Mouse (Mus musculus) midbrain, embryonic 13.5 days (tissue): ENCODE data around the gene Bard1. TPM values are rescaled to one million over a fixed set of nuclear protein-coding genes. Genes with fewer than 3 reads are reported as not detected.
A peak's percentile ranks its signal among the peaks of the same experiment; 100 is the strongest.

ENCODE experiments used
- ATAC-seq: fragments of 200-750 bp; cut with Nextera tagmentation; 2 replicates; pipeline ENCODE4 v1.8.0; 2017; ENCODE audit warnings: mild to moderate bottlenecking, moderate TSS enrichment, moderate library complexity
- H3K27ac ChIP-seq: fragments of 300-500 bp; sonication (generic); 2 replicates; pipeline ENCODE4 v1.5.1; 2015; ENCODE audit warnings: inconsistent platforms, mild to moderate bottlenecking, moderate library complexity
- H3K27me3 ChIP-seq: fragments of 300-500 bp; sonication (generic); 2 replicates; pipeline ENCODE4 v1.6.1; 2015; ENCODE audit warnings: mild to moderate bottlenecking, inconsistent platforms
- H3K36me3 ChIP-seq: fragments of 300-500 bp; sonication (generic); 2 replicates; pipeline ENCODE4 v1.6.1; 2015; ENCODE audit warnings: mild to moderate bottlenecking, inconsistent platforms
- H3K4me1 ChIP-seq: fragments of 300-500 bp; sonication (generic); replicated peaks from 2 replicates; pipeline ENCODE4 v1.6.1; 2015; ENCODE audit warnings: inconsistent platforms
- H3K4me2 ChIP-seq: fragments of 300-500 bp; sonication (generic); replicated peaks from 2 replicates; pipeline ENCODE4 v1.6.1; 2015; ENCODE audit warnings: moderate library complexity, mild to moderate bottlenecking, inconsistent platforms
- H3K4me3 ChIP-seq: fragments of 300-500 bp; sonication (generic); replicated peaks from 2 replicates; pipeline ENCODE4 v1.5.1; 2015; ENCODE audit warnings: mild to moderate bottlenecking, inconsistent platforms
- H3K9ac ChIP-seq: fragments of 300-500 bp; sonication (generic); replicated peaks from 2 replicates; pipeline ENCODE4 v1.6.1; 2015; ENCODE audit warnings: mild to moderate bottlenecking, inconsistent platforms
- H3K9me3 ChIP-seq: fragments of 300-500 bp; sonication (generic); 2 replicates; pipeline ENCODE4 v1.6.1; 2016; ENCODE audit warnings: mild to moderate bottlenecking, inconsistent platforms
- WGBS: fragments of 180-500 bp; shearing (Covaris S2); methylation state at CpG from one replicate; pipeline ENCODE4 v1.1.7; 2015; 5-methylcytosine and 5-hydroxymethylcytosine counted together
- polyA plus RNA-seq: library from polyadenylated mRNA; unstranded; fragments of >200 nt; fragmentation: Nextera tagmentation; extraction: Ambion mirVana; gene quantifications from 2 replicates; pipeline ENCODE4 v1.2.1, GENCODE M21; 2015

The Bard1 gene
- polyA plus RNA-seq = 1.0 and 1.1 TPM in 2 replicates

GRCm38 (mm10) chr1:71102344-71103173 lies at the start of gene Bard1:
Gene Bard1, minus strand, starts transcription at chr1:71103146.
- Histone ChIP-seq H3K9me3 (no peaks in the 10 kb centered on the region), H3K27ac (peak within 1 kb of the TSS; percentile 35; the same call in 1 of the 2 replicates), H3K4me2 (peak within 1 kb of the TSS; percentile 88), H3K27me3 (no peaks in the 10 kb centered on the region), H3K9ac (peak within 1 kb of the TSS; percentile 68), H3K36me3 (no peaks in the 10 kb centered on the region), H3K4me1 (peaks cover 15% of the 10 kb centered on the region), H3K4me3 (peak within 1 kb of the TSS; percentile 80)
- 0% methylated on average over 69 of the region's 69 CpGs for WGBS
- ATAC-seq = peak; percentile 93

DNA sequence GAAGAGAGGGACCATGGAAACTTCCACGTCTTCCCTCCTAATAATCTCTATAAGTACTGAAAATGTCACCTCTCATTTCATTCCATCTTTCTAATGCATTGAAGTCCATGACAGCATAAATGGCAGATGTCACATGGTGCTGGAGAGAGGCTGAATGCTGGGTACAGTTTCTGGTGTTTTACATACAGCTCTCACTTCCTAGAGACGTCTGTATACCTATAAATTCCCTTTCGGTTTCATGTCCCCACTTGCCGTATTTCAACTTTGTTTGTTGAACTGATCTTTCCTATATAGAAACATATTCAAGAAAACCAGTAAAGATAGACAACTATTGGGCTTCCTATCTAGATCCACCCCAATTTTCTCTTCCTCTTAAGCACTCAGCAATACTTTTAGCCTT lies 24.2 kb upstream of the Bard1 start:
- Histone ChIP-seq H3K9me3 (no peaks in the 10 kb centered on the region), H3K36me3 (no peaks in the 10 kb centered on the region), H3K4me2 (no peak overlapping the region), H3K4me1 (no peaks in the 10 kb centered on the region), H3K27me3 (no peaks in the 10 kb centered on the region), H3K4me3 (no peak overlapping the region), H3K27ac (no peak overlapping the region), H3K9ac (no peak overlapping the region)
- WGBS = 89% methylated on average over 4 of the region's 4 CpGs
- ATAC-seq = no peak

GRCm38 (mm10) chr1:71118511-71118910 lies 15.6 kb upstream of the Bard1 start:
- H3K9me3 ChIP-seq = no peaks in the 10 kb centered on the region
- H3K4me2 ChIP-seq = no peak overlapping the region
- no peaks in the 10 kb centered on the region for H3K27me3 ChIP-seq
- no peaks in the 10 kb centered on the region for H3K36me3 ChIP-seq
- ATAC-seq = no peak
- H3K27ac ChIP-seq = no peak overlapping the region
- WGBS = 60% methylated on average over 2 of the region's 2 CpGs
- H3K4me3 ChIP-seq = no peak overlapping the region
- H3K4me1 ChIP-seq = peaks cover 4% of the 10 kb centered on the region; the same call in 1 of the 2 replicates
- no peak overlapping the region for H3K9ac ChIP-seq

DNA sequence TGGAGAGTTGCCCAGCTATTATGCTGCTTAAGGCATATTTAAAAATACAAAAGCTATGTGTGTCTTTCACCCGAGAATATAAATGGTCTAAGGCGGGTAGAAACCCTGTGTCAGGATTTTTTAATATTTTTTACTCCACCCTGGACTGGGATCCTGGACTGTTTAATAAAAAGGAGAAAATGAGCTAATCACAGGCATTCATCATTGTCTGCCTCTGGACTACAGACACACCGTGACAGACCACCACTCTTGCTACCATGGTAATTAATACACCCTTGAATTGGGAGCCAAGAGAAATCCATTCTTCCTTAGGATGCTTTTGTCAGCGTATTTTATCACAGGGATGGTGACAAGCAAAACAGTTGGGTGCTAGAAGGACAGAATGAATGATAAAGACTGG lies 14.3 kb upstream of the Bard1 start:
- Histone ChIP-seq H3K27me3 (no peaks in the 10 kb centered on the region), H3K9me3 (no peaks in the 10 kb centered on the region), H3K4me3 (no peak overlapping the region), H3K4me2 (no peak overlapping the region), H3K27ac (no peak overlapping the region), H3K9ac (no peak overlapping the region), H3K4me1 (peaks cover 4% of the 10 kb centered on the region; the same call in 1 of the 2 replicates), H3K36me3 (no peaks in the 10 kb centered on the region)
- 26% methylated on average over 4 of the region's 4 CpGs for WGBS
- 0 out of 2 replicates have a peak, but pooled peaks have one; percentile 50 for ATAC-seq

- H3K27me3 ChIP-seq = no peaks in the 10 kb centered on the region
- no peak overlapping the region for H3K27ac ChIP-seq
- H3K9me3 ChIP-seq = no peaks in the 10 kb centered on the region
- peaks cover 4% of the 10 kb centered on the region; the same call in 1 of the 2 replicates for H3K4me1 ChIP-seq
- WGBS = 82% methylated on average over 2 of the region's 2 CpGs
- no peaks in the 10 kb centered on the region for H3K36me3 ChIP-seq
- ATAC-seq = no peak
- H3K9ac ChIP-seq = no peak overlapping the region
- H3K4me3 ChIP-seq = no peak overlapping the region
- no peak overlapping the region for H3K4me2 ChIP-seq
These were observed 12.8 kb upstream of the Bard1 start for GRCm38 (mm10) chr1:71115781-71116180.

DNA sequence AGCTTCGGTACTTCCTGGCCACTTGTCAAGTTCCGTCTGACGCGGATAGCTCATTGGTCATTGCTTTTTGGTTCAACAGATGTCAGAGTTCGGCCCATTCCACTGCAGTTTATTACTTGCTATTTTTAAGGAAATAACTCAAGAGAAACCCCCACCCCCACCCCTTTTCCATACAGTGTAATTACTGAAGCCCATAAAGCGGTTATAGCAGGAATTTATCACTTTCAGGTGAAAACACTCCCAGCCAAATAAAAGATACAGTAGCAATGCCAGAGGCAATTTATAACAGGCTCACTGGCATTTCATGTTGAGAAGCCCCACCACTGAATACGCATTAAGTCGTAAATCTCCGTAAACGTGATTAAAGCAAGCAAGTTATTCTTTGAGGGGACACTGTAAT lies 6.9 kb upstream of the Bard1 start:
- ATAC-seq = no peak
- no peaks in the 10 kb centered on the region for H3K27me3 ChIP-seq
- 0 out of 2 replicates have a peak, but pooled peaks cover 4% of the 10 kb centered on the region for H3K4me1 ChIP-seq
- no peak overlapping the region for H3K4me2 ChIP-seq
- H3K36me3 ChIP-seq = no peaks in the 10 kb centered on the region
- no peak overlapping the region for H3K27ac ChIP-seq
- no peak overlapping the region for H3K4me3 ChIP-seq
- 73% methylated on average over 10 of the region's 10 CpGs for WGBS
- no peaks in the 10 kb centered on the region for H3K9me3 ChIP-seq
- no peak overlapping the region for H3K9ac ChIP-seq

- Histone ChIP-seq H3K27ac (no peak overlapping the region), H3K4me3 (no peak overlapping the region), H3K9ac (no peak overlapping the region), H3K4me1 (peaks cover 10% of the 10 kb centered on the region; the same call in 1 of the 2 replicates), H3K27me3 (no peaks in the 10 kb centered on the region), H3K4me2 (no peak overlapping the region), H3K36me3 (no peaks in the 10 kb centered on the region), H3K9me3 (no peaks in the 10 kb centered on the region)
- ATAC-seq = no peak
- WGBS = 93% methylated on average over 6 of the region's 6 CpGs
These were observed 3.2 kb upstream of the Bard1 start for GRCm38 (mm10) chr1:71106127-71106526.

DNA sequence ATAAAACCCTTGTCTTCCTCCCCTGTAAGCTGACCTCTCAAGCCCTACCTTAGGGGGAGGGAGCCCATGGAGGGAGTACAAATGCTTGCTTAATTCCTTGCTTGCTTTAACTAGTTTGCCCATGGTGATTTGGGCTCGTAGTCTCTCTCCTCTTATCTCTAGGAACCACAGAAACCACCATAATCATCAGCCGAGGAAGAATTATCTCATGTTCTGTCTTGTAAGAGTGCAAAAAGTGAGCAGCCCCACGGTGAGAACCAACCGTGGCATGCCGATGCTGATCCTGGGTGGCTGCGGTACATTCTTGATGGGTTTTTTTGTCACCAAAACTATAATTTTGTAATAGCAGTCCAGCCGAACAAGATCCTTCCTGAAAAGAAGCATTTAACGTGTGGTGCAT lies 2.8 kb upstream of the Bard1 start:
- H3K9ac ChIP-seq = no peak overlapping the region
- peaks cover 10% of the 10 kb centered on the region; the same call in 1 of the 2 replicates for H3K4me1 ChIP-seq
- ATAC-seq = no peak
- H3K36me3 ChIP-seq = no peaks in the 10 kb centered on the region
- H3K4me3 ChIP-seq = no peak overlapping the region
- 91% methylated on average over 8 of the region's 8 CpGs for WGBS
- H3K9me3 ChIP-seq = no peaks in the 10 kb centered on the region
- no peaks in the 10 kb centered on the region for H3K27me3 ChIP-seq
- no peak overlapping the region for H3K27ac ChIP-seq
- no peak overlapping the region for H3K4me2 ChIP-seq

GRCm38 (mm10) chr1:71103174-71103864 lies 373 bp upstream of the Bard1 start:
- Histone ChIP-seq H3K4me2 (peak overlapping the region; percentile 88), H3K27ac (no peak overlapping the region), H3K36me3 (no peaks in the 10 kb centered on the region), H3K4me3 (peak overlapping the region; percentile 80), H3K27me3 (no peaks in the 10 kb centered on the region), H3K9me3 (no peaks in the 10 kb centered on the region), H3K9ac (peak overlapping the region; percentile 68), H3K4me1 (peaks cover 15% of the 10 kb centered on the region)
- ATAC-seq = no peak
- 35% methylated on average over 18 of the region's 18 CpGs for WGBS

- no peak for ATAC-seq
- Histone ChIP-seq H3K9me3 (no peaks in the 10 kb centered on the region), H3K4me3 (no peak overlapping the region), H3K36me3 (no peaks in the 10 kb centered on the region), H3K9ac (no peak overlapping the region), H3K4me1 (peaks cover 21% of the 10 kb centered on the region), H3K27me3 (no peaks in the 10 kb centered on the region), H3K4me2 (peak overlapping the region; percentile 30), H3K27ac (no peak overlapping the region)
- WGBS = 61% methylated on average over 11 of the region's 11 CpGs
These were observed 1.5 kb downstream of the Bard1 start for GRCm38 (mm10) chr1:71101369-71101970.

DNA sequence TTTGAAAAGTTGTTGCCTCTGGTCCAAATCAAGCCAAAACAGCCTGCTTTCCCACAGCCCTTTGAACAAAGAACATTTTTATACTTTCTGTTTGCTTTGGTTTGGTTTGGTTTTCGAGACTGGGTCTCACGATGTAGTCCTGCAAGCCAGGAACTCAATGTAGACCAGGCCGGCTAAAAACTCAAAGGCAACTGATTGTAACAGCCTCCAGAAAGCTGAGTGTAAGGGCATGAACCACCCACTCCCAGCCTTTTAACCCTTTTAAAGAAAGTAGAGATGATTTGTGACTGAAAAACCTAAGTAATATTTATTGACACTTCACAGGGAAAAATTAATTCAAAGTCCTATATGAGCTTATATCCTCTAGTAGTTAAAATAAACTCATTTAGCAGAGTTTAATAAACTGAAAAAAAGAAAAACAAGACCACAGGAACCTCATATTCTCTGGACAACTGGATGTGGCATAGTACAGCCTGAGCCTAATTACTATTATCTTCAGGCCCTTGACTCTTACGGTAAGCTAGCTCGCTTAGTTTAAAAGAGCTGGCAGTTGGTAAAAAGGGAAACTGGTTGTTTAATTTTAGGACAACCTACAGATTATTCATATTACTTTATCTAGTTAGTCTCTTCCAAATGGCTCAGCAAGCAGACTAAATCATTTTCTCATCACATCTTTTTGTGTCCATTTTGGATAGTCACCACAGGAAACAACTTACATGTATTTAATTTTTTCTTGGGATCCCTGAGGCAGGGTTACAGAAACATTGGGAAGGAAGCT lies 2.2 kb downstream of the Bard1 start:
- Histone ChIP-seq H3K27ac (no peak overlapping the region), H3K36me3 (no peaks in the 10 kb centered on the region), H3K9ac (no peak overlapping the region), H3K4me2 (peak overlapping the region; percentile 30; the same call in 1 of the 2 replicates), H3K4me1 (peaks cover 21% of the 10 kb centered on the region), H3K9me3 (no peaks in the 10 kb centered on the region), H3K4me3 (no peak overlapping the region), H3K27me3 (no peaks in the 10 kb centered on the region)
- ATAC-seq = no peak
- WGBS = 85% methylated on average over 5 of the region's 5 CpGs
